Mouse (Mus musculus) heart, adult 2 months (tissue): ENCODE measurements at regions not wholly inside any gene's neighbourhood (a gene's known extent, or its start where the extent isn't known, plus 50 kb on each side); places are given as distances from the start of the nearest gene placed in this dataset.

ENCODE experiments used
- CTCF ChIP-seq: fragments of 200-600 bp; IDR thresholded peaks from 2 replicates; pipeline ENCODE4 v1.8.1; 2022; ENCODE audit warnings: antibody characterized with exemption, mild to moderate bottlenecking, moderate library complexity
- POLR2A ChIP-seq: fragments of 200-500 bp; IDR thresholded peaks from 2 replicates; pipeline ENCODE4 v1.6.1; 2011; ENCODE audit warnings: mild to moderate bottlenecking, low read depth, low read length, control low read depth; ENCODE audit not compliant: insufficient read depth

- no peak for TF ChIP-seq CTCF
- TF ChIP-seq POLR2A: no peak
Measured at GRCm38 (mm10) chr17:87512000-87512611, 65.4 kb upstream of the Calm2 start.
